Mouse (Mus musculus): Measurements from ENCODE around the gene Ddx28. TPM values are rescaled to one million over a fixed set of nuclear protein-coding genes. Genes with fewer than 3 reads are reported as not detected.

Ddx28 gene
- polyA plus RNA-seq, 1 experiment, result 15.0 TPM

GRCm38 (mm10) chr8:106007135-106007534 is 4.5 kb downstream of the Ddx28 start:
- no peak for TF ChIP-seq MYOG (IDR thresholded peaks at IDR 0.05; ENCODE audit: control insufficient read depth, extremely low read depth, insufficient read length)
- peak; percentile 67 for TF ChIP-seq FOSL1 (IDR thresholded peaks at IDR 0.05; ENCODE audit: insufficient read depth, low read length, poor library complexity, severe bottlenecking)
- peak; percentile 54 for TF ChIP-seq CEBPB (IDR thresholded peaks at IDR 0.05; ENCODE audit: low read depth)
- TF ChIP-seq USF1 (IDR thresholded peaks at IDR 0.05; ENCODE audit: low read depth), result no peak
- peak; percentile 19 for TF ChIP-seq MYOD1 (IDR thresholded peaks at IDR 0.05; ENCODE audit: control insufficient read depth, insufficient read length, low read depth)
- no peak for TF ChIP-seq MAX (IDR thresholded peaks at IDR 0.05)
- TF ChIP-seq CTCF (IDR thresholded peaks at IDR 0.05; ENCODE audit: control insufficient read depth, insufficient read depth, insufficient read length), result no peak
- H3K79me3 ChIP-seq (ENCODE audit: low read depth), result peaks cover 12% of the 10 kb centered on the region
- no peak overlapping the region for H3K4me3 ChIP-seq (ENCODE audit: insufficient read depth, poor library complexity, severe bottlenecking)
- peaks cover 35% of the 10 kb centered on the region for H3K79me2 ChIP-seq (ENCODE audit: control insufficient read depth, insufficient read depth)
- no peak overlapping the region for H3ac ChIP-seq (ENCODE audit: control insufficient read depth, insufficient read length, low read depth)
- no peaks in the 10 kb centered on the region for H3K36me3 ChIP-seq (ENCODE audit: control insufficient read depth, insufficient read depth)
- H3K27me3 ChIP-seq (ENCODE audit: control insufficient read depth, insufficient read depth, insufficient read length), result no peaks in the 10 kb centered on the region

- no peak for TF ChIP-seq MAX (IDR thresholded peaks at IDR 0.05)
- TF ChIP-seq CEBPB (IDR thresholded peaks at IDR 0.05; ENCODE audit: low read depth), result no peak
- no peak for TF ChIP-seq FOSL1 (IDR thresholded peaks at IDR 0.05; ENCODE audit: insufficient read depth, low read length, poor library complexity, severe bottlenecking)
- TF ChIP-seq CTCF (IDR thresholded peaks at IDR 0.05; ENCODE audit: control insufficient read depth, insufficient read depth, insufficient read length), result no peak
- TF ChIP-seq MYOD1 (IDR thresholded peaks at IDR 0.05; ENCODE audit: control insufficient read depth, insufficient read length, low read depth), result no peak
- TF ChIP-seq USF1 (IDR thresholded peaks at IDR 0.05; ENCODE audit: low read depth), result no peak
- no peak for TF ChIP-seq MYOG (IDR thresholded peaks at IDR 0.05; ENCODE audit: control insufficient read depth, extremely low read depth, insufficient read length)
- no peak overlapping the region for H3K4me3 ChIP-seq (ENCODE audit: insufficient read depth, poor library complexity, severe bottlenecking)
- no peaks in the 10 kb centered on the region for H3K36me3 ChIP-seq (ENCODE audit: control insufficient read depth, insufficient read depth)
- H3K79me2 ChIP-seq (ENCODE audit: control insufficient read depth, insufficient read depth), result peaks cover 28% of the 10 kb centered on the region
- H3ac ChIP-seq (ENCODE audit: control insufficient read depth, insufficient read length, low read depth), result no peak overlapping the region
- peaks cover 9% of the 10 kb centered on the region for H3K79me3 ChIP-seq (ENCODE audit: low read depth)
- H3K27me3 ChIP-seq (ENCODE audit: control insufficient read depth, insufficient read depth, insufficient read length), result no peaks in the 10 kb centered on the region
These were observed 5.3 kb downstream of the Ddx28 start for GRCm38 (mm10) chr8:106006413-106006812.

GRCm38 (mm10) chr8:106005875-106006274 is 5.8 kb downstream of the Ddx28 start, which contains the start of gene Dpep2nb:
TSS of gene Dpep2nb (minus strand) at chr8:106005975.
- H3K27me3 ChIP-seq (ENCODE audit: control insufficient read depth, insufficient read depth, insufficient read length), result no peaks in the 10 kb centered on the region
- peaks cover 9% of the 10 kb centered on the region for H3K79me3 ChIP-seq (ENCODE audit: low read depth)
- TF ChIP-seq MYOD1 (IDR thresholded peaks at IDR 0.05; ENCODE audit: control insufficient read depth, insufficient read length, low read depth), result no peak
- TF ChIP-seq FOSL1 (IDR thresholded peaks at IDR 0.05; ENCODE audit: insufficient read depth, low read length, poor library complexity, severe bottlenecking), result no peak
- TF ChIP-seq CTCF (IDR thresholded peaks at IDR 0.05; ENCODE audit: control insufficient read depth, insufficient read depth, insufficient read length), result no peak
- TF ChIP-seq CEBPB (IDR thresholded peaks at IDR 0.05; ENCODE audit: low read depth), result no peak
- TF ChIP-seq MYOG (IDR thresholded peaks at IDR 0.05; ENCODE audit: control insufficient read depth, extremely low read depth, insufficient read length), result no peak
- TF ChIP-seq MAX (IDR thresholded peaks at IDR 0.05), result no peak
- TF ChIP-seq USF1 (IDR thresholded peaks at IDR 0.05; ENCODE audit: low read depth), result no peak
- peaks cover 22% of the 10 kb centered on the region for H3K79me2 ChIP-seq (ENCODE audit: control insufficient read depth, insufficient read depth)
- H3K4me3 ChIP-seq (ENCODE audit: insufficient read depth, poor library complexity, severe bottlenecking), result no peak within 1 kb of the TSS
- H3ac ChIP-seq (ENCODE audit: control insufficient read depth, insufficient read length, low read depth), result no peak within 1 kb of the TSS
- H3K36me3 ChIP-seq (ENCODE audit: control insufficient read depth, insufficient read depth), result no peaks in the 10 kb centered on the region

GRCm38 (mm10) chr8:106004538-106005207 is 7.0 kb downstream of the Ddx28 start:
- Histone ChIP-seq H3K27me3 (ENCODE audit: control insufficient read depth, insufficient read depth, insufficient read length) (no peaks in the 10 kb centered on the region), H3K79me2 (ENCODE audit: control insufficient read depth, insufficient read depth) (peaks cover 10% of the 10 kb centered on the region), H3ac (ENCODE audit: control insufficient read depth, insufficient read length, low read depth) (no peak overlapping the region), H3K36me3 (ENCODE audit: control insufficient read depth, insufficient read depth) (no peaks in the 10 kb centered on the region), H3K79me3 (ENCODE audit: low read depth) (peaks cover 2% of the 10 kb centered on the region), H3K4me3 (ENCODE audit: insufficient read depth, poor library complexity, severe bottlenecking) (no peak overlapping the region)
- no peak for TF ChIP-seq MAX (IDR thresholded peaks at IDR 0.05)
- TF ChIP-seq CEBPB (IDR thresholded peaks at IDR 0.05; ENCODE audit: low read depth), result peak; percentile 56

GRCm38 (mm10) chr8:106001908-106002307 is 9.8 kb downstream of the Ddx28 start:
- H3K4me3 ChIP-seq (ENCODE audit: insufficient read depth, poor library complexity, severe bottlenecking), result no peak overlapping the region
- H3K79me3 ChIP-seq (ENCODE audit: low read depth), result no peaks in the 10 kb centered on the region
- H3K36me3 ChIP-seq (ENCODE audit: control insufficient read depth, insufficient read depth), result no peaks in the 10 kb centered on the region
- TF ChIP-seq USF1 (IDR thresholded peaks at IDR 0.05; ENCODE audit: low read depth) (no peak), MYOD1 (IDR thresholded peaks at IDR 0.05; ENCODE audit: control insufficient read depth, insufficient read length, low read depth) (no peak), CTCF (IDR thresholded peaks at IDR 0.05; ENCODE audit: control insufficient read depth, insufficient read depth, insufficient read length) (no peak)
- H3K79me2 ChIP-seq (ENCODE audit: control insufficient read depth, insufficient read depth), result no peaks in the 10 kb centered on the region
- no peak overlapping the region for H3ac ChIP-seq (ENCODE audit: control insufficient read depth, insufficient read length, low read depth)
- H3K27me3 ChIP-seq (ENCODE audit: control insufficient read depth, insufficient read depth, insufficient read length), result no peaks in the 10 kb centered on the region

- TF ChIP-seq MYOD1 (IDR thresholded peaks at IDR 0.05; ENCODE audit: control insufficient read depth, insufficient read length, low read depth), result no peak
- no peak for TF ChIP-seq CEBPB (IDR thresholded peaks at IDR 0.05; ENCODE audit: low read depth)
- no peak for TF ChIP-seq CTCF (IDR thresholded peaks at IDR 0.05; ENCODE audit: control insufficient read depth, insufficient read depth, insufficient read length)
- TF ChIP-seq MYOG (IDR thresholded peaks at IDR 0.05; ENCODE audit: control insufficient read depth, extremely low read depth, insufficient read length), result no peak
- TF ChIP-seq MAX (IDR thresholded peaks at IDR 0.05), result no peak
- no peak for TF ChIP-seq FOSL1 (IDR thresholded peaks at IDR 0.05; ENCODE audit: insufficient read depth, low read length, poor library complexity, severe bottlenecking)
- TF ChIP-seq USF1 (IDR thresholded peaks at IDR 0.05; ENCODE audit: low read depth), result no peak
- no peak overlapping the region for H3ac ChIP-seq (ENCODE audit: control insufficient read depth, insufficient read length, low read depth)
- H3K79me2 ChIP-seq (ENCODE audit: control insufficient read depth, insufficient read depth), result no peaks in the 10 kb centered on the region
- no peak overlapping the region for H3K4me3 ChIP-seq (ENCODE audit: insufficient read depth, poor library complexity, severe bottlenecking)
- peaks cover 5% of the 10 kb centered on the region for H3K27me3 ChIP-seq (ENCODE audit: control insufficient read depth, insufficient read depth, insufficient read length)
- no peaks in the 10 kb centered on the region for H3K79me3 ChIP-seq (ENCODE audit: low read depth)
- no peaks in the 10 kb centered on the region for H3K36me3 ChIP-seq (ENCODE audit: control insufficient read depth, insufficient read depth)
These were observed 12.7 kb downstream of the Ddx28 start for GRCm38 (mm10) chr8:105998971-105999370.

All from C2C12 (cell line).